Mouse (Mus musculus): ENCODE results near the gene Nme4.

GRCm38 (mm10) chr17:26057787-26058567, 37.4 kb downstream of the Nme4 start:
- TF ChIP-seq CTCF (IDR thresholded peaks at IDR 0.05) (no peak), POLR2A (IDR thresholded peaks at IDR 0.05; ENCODE audit: insufficient read depth, low read depth, low read length) (no peak)
